Mouse (Mus musculus) liver, adult 2 months (tissue): ENCODE measurements at regions not wholly inside any gene's neighbourhood (a gene's known extent, or its start where the extent isn't known, plus 50 kb on each side); places are given as distances from the start of the nearest gene placed in this dataset.

Source experiments
- CTCF ChIP-seq: fragments of 200-500 bp; IDR thresholded peaks from 2 replicates; pipeline ENCODE4 v1.5.1; 2011; ENCODE audit warnings: low read depth, low read length, control low read depth
- POLR2A ChIP-seq: fragments of 200-500 bp; IDR thresholded peaks from 2 replicates; pipeline ENCODE4 v1.6.1; 2011; ENCODE audit warnings: low read length, control low read depth; ENCODE audit not compliant: insufficient read depth; ENCODE audit errors: extremely low read depth

GRCm38 (mm10) chr1:76880111-76880782, 634.6 kb downstream of the Epha4 start:
- TF ChIP-seq CTCF (no peak), POLR2A (no peak)
